Mouse (Mus musculus) heart, adult 2 months (tissue): ENCODE measurements around the gene Zfp663.

Experiments used
- CTCF ChIP-seq: fragments of 200-600 bp; IDR thresholded peaks from 2 replicates; pipeline ENCODE4 v1.8.1; 2022; ENCODE audit warnings: antibody characterized with exemption, mild to moderate bottlenecking, moderate library complexity
- EP300 ChIP-seq: fragments of 200-500 bp; IDR thresholded peaks from 2 replicates; pipeline ENCODE4 v1.6.1; 2011; ENCODE audit warnings: low read depth, low read length, control low read depth; ENCODE audit not compliant: insufficient read depth
- POLR2A ChIP-seq: fragments of 200-500 bp; IDR thresholded peaks from 2 replicates; pipeline ENCODE4 v1.6.1; 2011; ENCODE audit warnings: mild to moderate bottlenecking, low read depth, low read length, control low read depth; ENCODE audit not compliant: insufficient read depth

GRCm38 (mm10) chr2:165320531-165321150 is 47.9 kb downstream of the Zfp663 start:
- TF ChIP-seq POLR2A, result 0 out of 2 replicates have a peak, but pooled peaks have one; percentile 36
- peak; percentile 40 for TF ChIP-seq CTCF
- TF ChIP-seq EP300, result 0 out of 2 replicates have a peak, but pooled peaks have one; percentile 42
